Mouse (Mus musculus) embryonic facial prominence, embryonic 10.5 days (tissue): ENCODE measurements around the gene Dpf3. TPM values are rescaled to one million over a fixed set of nuclear protein-coding genes. Genes with fewer than 3 reads are reported as not detected.

Source experiments
- DNase-seq: peaks from one replicate; pipeline ENCODE4 v3.0.0-alpha.2; 2017; ENCODE audit warnings: low spot score
- H3K27ac ChIP-seq: fragments of 300-500 bp; sonication (generic); replicated peaks from 2 replicates; pipeline ENCODE4 v1.5.1; 2016; ENCODE audit warnings: mild to moderate bottlenecking
- H3K27me3 ChIP-seq: fragments of 300-500 bp; sonication (generic); replicated peaks from 2 replicates; pipeline ENCODE4 v1.6.1; 2016; ENCODE audit warnings: low read depth, mild to moderate bottlenecking; ENCODE audit not compliant: poor library complexity, severe bottlenecking
- H3K36me3 ChIP-seq: fragments of 300-500 bp; sonication (generic); replicated peaks from 2 replicates; pipeline ENCODE4 v1.6.1; 2016; ENCODE audit warnings: mild to moderate bottlenecking, moderate library complexity
- H3K4me1 ChIP-seq: fragments of 300-500 bp; sonication (generic); 2 replicates; pipeline ENCODE4 v1.6.1; 2016
- H3K4me3 ChIP-seq: fragments of 300-500 bp; sonication (generic); 2 replicates; pipeline ENCODE4 v1.5.1; 2016; ENCODE audit warnings: mild to moderate bottlenecking, moderate library complexity
- H3K9me3 ChIP-seq: fragments of 300-500 bp; sonication (generic); 2 replicates; pipeline ENCODE4 v1.6.1; 2016; ENCODE audit warnings: mild to moderate bottlenecking
- WGBS: fragments of 180-500 bp; shearing (Covaris S2); methylation state at CpG from one replicate; pipeline ENCODE4 v1.1.7; 2016; 5-methylcytosine and 5-hydroxymethylcytosine counted together
- polyA plus RNA-seq: library from polyadenylated mRNA; unstranded; fragments of >200 nt; fragmentation: Nextera tagmentation; extraction: Ambion mirVana; gene quantifications from 2 replicates; pipeline ENCODE4 v1.2.1, GENCODE M21; 2016

Gene Dpf3
- polyA plus RNA-seq, 1 experiment from 2014 or later: 2.8 TPM

DNA sequence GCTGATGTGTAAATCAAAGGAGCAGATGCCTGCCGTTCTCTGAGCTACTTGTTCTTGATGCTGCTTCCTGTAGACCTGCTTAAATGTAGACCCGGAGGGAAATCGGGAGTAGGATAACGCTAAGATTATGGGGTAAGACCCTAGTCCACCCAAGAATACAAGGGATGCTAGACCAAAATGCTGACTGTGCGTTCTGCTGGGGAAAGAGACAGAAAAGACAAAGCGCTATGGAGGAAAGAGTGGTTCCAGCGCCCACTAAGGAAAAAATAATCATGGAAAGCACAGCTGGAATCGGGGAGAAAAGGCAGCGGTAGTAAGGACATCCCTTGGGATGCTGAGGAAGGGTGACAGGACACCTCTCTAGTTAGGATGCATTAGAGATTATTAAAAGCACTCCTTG lies 174.7 kb downstream of the Dpf3 start:
- WGBS: 89% methylated on average over 9 of the region's 9 CpGs
- no peak for DNase-seq

DNA sequence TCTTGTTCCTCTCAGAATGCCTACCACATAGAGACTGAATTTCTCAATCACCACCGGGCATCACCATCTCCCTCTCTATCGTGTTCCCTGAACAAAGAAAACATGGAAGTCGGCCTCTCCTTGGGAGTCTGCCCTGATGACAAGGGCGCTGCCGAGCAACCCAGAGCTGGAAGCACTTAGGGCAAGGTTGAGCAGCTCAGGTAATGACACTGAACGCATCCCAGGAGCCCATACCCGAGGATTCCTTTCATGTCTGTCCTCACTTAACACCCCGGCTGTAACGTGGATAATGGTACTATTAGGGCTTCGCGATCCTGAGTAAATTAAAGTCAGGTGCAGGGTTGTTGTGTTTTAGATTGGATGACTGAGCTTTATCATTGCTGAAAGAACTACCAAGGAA lies 176.9 kb downstream of the Dpf3 start:
- 60% methylated on average over 11 of the region's 11 CpGs for WGBS
- no peaks in the 10 kb centered on the region for H3K36me3 ChIP-seq
- peaks cover 15% of the 10 kb centered on the region for H3K4me1 ChIP-seq
- peaks cover 11% of the 10 kb centered on the region for H3K27me3 ChIP-seq
- H3K27ac ChIP-seq: no peak overlapping the region
- DNase-seq: no peak
- H3K9me3 ChIP-seq: no peaks in the 10 kb centered on the region
- H3K4me3 ChIP-seq: no peak overlapping the region

More for the DNA sequence above, 174.7 kb downstream of the Dpf3 start:
- Histone ChIP-seq H3K4me1 (peaks cover 24% of the 10 kb centered on the region), H3K36me3 (no peaks in the 10 kb centered on the region), H3K9me3 (no peaks in the 10 kb centered on the region), H3K27me3 (peaks cover 11% of the 10 kb centered on the region), H3K4me3 (no peak overlapping the region), H3K27ac (no peak overlapping the region)

DNA sequence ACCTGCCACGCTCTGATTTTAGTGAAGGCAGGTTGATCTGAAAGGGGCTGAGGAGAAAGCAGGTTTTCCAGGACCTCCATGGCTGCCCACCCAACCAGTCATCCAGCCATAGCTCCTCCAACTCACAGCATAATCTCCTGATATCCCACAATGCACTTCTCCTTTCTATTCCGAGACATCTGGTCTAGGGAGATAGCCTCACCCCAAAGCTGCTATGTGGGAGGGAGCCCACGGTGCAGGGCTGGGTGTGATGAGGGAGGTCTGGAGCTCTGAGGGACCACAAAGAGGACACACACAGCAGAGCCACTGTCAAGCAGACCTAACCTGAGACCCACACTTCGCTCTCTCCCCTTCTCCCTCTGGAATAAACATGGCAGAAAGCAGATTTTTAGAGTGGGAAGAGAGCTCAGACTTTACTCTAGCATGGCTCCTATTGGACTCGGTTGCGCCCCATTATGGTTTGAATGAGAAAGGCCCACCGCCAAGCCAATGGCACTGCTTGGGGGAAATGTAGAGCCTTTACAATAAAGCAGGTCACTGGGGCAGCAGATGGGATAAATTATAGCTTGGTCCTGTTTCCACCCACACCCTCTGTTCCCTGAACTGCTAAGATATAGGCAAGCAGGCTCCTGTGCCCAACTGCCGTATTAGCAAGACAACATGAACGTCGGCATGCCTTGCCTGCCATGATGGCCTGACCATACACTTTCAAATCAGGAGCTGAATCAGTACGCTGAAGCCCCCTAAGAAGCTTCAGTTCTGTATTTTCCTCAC lies 178.3 kb downstream of the Dpf3 start:
- no peaks in the 10 kb centered on the region for H3K9me3 ChIP-seq
- no peak for DNase-seq
- 84% methylated on average over 11 of the region's 11 CpGs for WGBS
- peaks cover 2% of the 10 kb centered on the region; the same call in 1 of the 2 replicates for H3K27me3 ChIP-seq
- no peak overlapping the region for H3K27ac ChIP-seq
- peaks cover 15% of the 10 kb centered on the region for H3K4me1 ChIP-seq
- no peaks in the 10 kb centered on the region for H3K36me3 ChIP-seq
- H3K4me3 ChIP-seq: no peak overlapping the region

DNA sequence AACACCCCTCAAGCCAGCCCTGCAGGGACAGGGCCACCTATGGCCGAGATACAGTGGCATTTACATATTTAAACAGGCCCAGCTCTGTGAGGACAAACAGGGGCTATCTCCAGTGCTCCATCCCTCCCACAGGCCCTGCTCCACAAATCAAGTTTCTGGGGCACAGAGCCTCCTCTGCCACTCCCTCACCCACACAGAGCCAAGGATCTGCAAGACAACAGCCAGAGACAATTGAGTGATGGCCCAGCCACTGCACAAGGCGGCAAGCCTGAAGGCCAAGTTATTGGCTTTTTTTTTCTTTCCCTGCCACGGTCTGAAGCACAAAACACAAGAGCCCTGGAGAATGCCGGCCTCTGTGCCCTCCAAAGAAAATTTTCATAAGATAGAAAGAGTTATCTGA lies 178.9 kb downstream of the Dpf3 start:
- H3K27ac ChIP-seq: 0 out of 2 replicates have a peak overlapping the region, but pooled peaks have one; percentile 15
- WGBS: 65% methylated on average over 4 of the region's 4 CpGs

DNA sequence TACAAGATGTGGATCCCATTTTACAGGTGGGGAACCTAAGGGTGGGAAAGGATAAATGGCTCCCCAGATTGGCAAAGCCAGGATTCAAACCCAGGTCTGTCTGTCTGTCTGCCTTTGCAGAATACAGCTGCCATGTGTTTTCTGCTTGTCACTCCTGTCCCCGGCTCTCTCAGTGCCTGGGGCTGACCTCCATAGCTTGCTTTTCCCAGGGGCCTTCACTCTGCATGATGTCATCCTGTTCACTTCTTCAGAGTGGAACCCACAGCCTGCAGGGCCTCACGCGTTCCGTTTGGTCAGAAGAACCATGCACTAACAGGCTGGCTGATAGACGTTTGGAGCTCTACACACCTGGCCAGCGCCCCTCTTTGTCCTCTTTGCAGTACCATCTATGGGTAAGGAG lies 184.3 kb downstream of the Dpf3 start:
- Histone ChIP-seq H3K4me1 (peaks cover 32% of the 10 kb centered on the region), H3K27ac (peak overlapping the region; percentile 36; the same call in 1 of the 2 replicates), H3K27me3 (peaks cover 13% of the 10 kb centered on the region), H3K36me3 (no peaks in the 10 kb centered on the region), H3K9me3 (no peaks in the 10 kb centered on the region), H3K4me3 (no peak overlapping the region)
- DNase-seq: no peak
- 56% methylated on average over 6 of the region's 6 CpGs for WGBS

More for the DNA sequence above, 178.9 kb downstream of the Dpf3 start:
- Histone ChIP-seq H3K9me3 (no peaks in the 10 kb centered on the region), H3K4me1 (peaks cover 15% of the 10 kb centered on the region), H3K27me3 (no peaks in the 10 kb centered on the region), H3K36me3 (no peaks in the 10 kb centered on the region), H3K4me3 (no peak overlapping the region)
- no peak for DNase-seq

DNA sequence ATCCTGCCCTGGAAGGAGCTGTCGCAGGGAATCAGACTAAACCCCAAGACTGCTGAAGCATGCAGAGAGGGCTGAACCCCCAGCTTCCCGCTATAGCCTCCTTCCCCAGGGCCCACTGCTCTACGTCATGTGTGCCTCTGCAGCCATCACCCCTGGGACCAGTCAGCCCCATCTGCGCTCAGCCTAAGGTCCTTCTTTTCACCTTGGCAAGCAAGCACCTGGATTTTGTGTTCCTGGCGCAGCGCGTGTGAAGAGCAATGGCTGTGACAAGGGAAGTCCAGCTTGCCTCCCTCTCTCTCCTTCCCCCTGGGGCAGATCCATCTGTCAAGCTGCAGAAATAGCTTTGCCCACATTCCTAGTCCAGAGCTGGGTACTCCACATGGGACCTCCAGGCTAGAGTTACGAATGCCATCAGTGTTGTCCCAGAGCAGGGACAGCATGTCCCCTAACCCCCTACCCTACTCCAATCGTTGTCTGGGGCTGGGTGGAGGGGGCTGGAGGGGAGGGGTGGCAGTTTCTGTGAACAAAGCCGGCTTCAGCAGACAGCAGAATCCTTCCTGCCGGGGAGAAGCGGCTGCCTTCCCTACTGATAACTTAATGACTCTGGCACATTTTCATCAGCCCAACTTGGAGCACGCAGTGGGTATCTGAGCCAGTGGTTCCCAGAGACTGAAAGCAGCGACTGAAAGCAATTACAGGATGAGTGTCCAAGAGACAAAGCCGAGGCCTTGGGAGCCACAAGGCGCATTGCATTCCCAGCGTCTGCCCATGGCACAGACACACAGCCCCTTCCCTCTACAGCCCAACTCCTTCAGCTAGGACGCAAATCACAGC lies 185.0 kb downstream of the Dpf3 start:
- 21% methylated on average over 18 of the region's 18 CpGs for WGBS
- Histone ChIP-seq H3K27ac (peak overlapping the region; percentile 36; the same call in 1 of the 2 replicates), H3K4me3 (peak overlapping the region; percentile 30; the same call in 1 of the 2 replicates), H3K36me3 (no peaks in the 10 kb centered on the region), H3K9me3 (no peaks in the 10 kb centered on the region), H3K4me1 (peaks cover 32% of the 10 kb centered on the region), H3K27me3 (peaks cover 13% of the 10 kb centered on the region)
- peak; percentile 37 for DNase-seq

DNA sequence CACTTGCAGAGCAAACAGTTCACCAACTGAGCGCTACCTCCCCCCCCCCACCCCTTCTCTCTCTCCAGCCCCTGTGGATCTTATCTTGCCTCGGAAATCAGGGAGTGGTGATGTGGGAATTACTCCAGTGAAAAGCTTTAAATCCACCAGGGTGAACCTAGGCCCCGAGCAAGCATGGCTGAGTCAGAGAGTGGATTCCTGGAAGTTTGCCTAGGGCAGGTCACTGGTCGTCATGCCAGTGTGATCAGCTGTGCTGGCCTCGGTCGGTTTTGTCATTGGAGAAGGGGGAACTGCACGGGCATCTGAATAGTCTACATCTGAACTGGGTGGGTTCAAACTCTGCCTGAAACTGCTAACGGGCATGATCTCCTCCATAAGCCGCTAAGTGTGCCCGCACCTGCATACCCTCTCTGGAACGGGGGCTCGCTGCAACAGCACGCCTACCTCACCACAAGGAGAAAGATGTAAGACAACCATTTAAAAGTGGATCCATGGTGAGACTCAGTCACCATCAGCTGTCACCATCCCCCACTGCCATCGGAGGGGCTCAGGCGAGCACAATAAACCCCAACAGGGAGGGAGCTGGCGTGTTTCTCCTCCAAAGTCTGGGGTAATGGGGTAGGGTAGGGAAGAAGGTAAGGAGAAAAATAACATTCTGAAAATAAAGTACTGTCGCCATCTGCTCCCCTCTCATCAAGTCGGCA lies 185.7 kb downstream of the Dpf3 start:
- no peaks in the 10 kb centered on the region for H3K9me3 ChIP-seq
- no peak overlapping the region for H3K4me3 ChIP-seq
- H3K27me3 ChIP-seq: peaks cover 13% of the 10 kb centered on the region
- peaks cover 32% of the 10 kb centered on the region for H3K4me1 ChIP-seq
- H3K36me3 ChIP-seq: no peaks in the 10 kb centered on the region
- H3K27ac ChIP-seq: 0 out of 2 replicates have a peak overlapping the region, but pooled peaks have one; percentile 5
- WGBS: 62% methylated on average over 18 of the region's 18 CpGs
- no peak for DNase-seq

DNA sequence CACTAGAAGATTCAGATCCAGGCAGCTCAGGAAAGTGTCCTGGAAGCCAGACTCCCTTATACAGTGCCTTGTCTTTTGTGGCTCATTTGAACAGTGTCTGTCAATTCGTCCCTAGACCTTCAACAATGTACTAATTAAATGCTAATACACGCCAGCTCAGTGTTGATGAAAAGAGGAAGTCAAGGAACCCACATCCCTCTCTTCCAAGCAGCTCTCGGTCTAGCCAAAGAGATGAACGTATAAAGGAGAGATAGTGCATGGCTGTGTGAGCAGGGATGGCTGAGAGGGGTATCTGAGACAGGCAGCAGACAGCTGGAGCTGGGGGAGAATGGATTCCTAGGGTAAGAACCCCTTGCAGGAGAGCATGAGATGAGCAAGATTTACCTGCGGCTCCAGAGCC lies 189.2 kb downstream of the Dpf3 start:
- Histone ChIP-seq H3K27me3 (peaks cover 12% of the 10 kb centered on the region), H3K9me3 (no peaks in the 10 kb centered on the region), H3K36me3 (no peaks in the 10 kb centered on the region), H3K4me3 (no peak overlapping the region), H3K27ac (no peak overlapping the region; the same call in 1 of the 2 replicates), H3K4me1 (peaks cover 35% of the 10 kb centered on the region)
- WGBS: 81% methylated on average over 5 of the region's 5 CpGs
- DNase-seq: no peak

DNA sequence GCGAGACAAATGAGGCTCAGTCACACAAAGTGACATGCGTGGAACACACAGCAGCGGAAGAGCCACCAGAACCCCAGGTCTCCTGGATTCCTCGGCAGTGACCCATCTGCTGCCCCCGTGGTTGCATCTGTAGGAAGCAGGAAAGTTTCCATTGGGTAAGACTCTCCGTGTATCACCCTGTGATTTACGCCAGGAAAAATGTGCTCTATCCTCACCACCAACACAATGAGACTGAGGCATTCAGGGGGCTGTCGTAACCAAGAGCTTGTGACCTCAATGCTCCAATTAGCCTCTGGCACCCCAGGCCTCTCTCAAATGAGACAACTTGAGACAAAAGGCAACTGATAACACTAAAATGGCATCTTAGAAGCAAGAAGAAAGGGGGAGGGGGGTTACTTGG lies 192.5 kb downstream of the Dpf3 start:
- Histone ChIP-seq H3K9me3 (no peaks in the 10 kb centered on the region), H3K27ac (no peak overlapping the region), H3K36me3 (no peaks in the 10 kb centered on the region), H3K4me3 (no peak overlapping the region), H3K4me1 (peaks cover 16% of the 10 kb centered on the region), H3K27me3 (no peaks in the 10 kb centered on the region)
- WGBS: 58% methylated on average over 8 of the region's 8 CpGs
- no peak for DNase-seq

DNA sequence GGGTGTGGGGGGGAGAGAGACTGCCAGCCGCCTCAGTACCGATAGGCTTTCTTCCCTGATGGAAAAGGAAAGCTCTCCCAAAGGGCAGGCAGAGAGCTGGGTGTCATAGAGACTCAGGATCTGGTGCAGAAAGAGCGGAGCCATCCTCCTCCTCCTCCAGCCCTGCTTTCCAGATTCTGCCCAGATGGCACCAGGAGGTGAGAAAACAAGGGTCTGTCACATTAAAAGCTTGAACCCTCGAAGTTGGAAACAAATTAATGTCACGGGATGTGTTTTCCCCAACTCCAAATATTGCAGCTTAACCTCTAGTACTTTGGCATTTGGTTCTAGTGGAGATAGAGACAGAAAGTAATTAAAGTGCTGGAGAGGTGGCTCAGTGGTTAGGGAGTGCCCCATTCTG lies 195.6 kb downstream of the Dpf3 start:
- H3K4me3 ChIP-seq: no peak overlapping the region
- no peaks in the 10 kb centered on the region for H3K9me3 ChIP-seq
- no peak for DNase-seq
- no peaks in the 10 kb centered on the region for H3K36me3 ChIP-seq
- no peaks in the 10 kb centered on the region for H3K27me3 ChIP-seq
- WGBS: 83% methylated on average over 5 of the region's 5 CpGs
- H3K4me1 ChIP-seq: peaks cover 7% of the 10 kb centered on the region
- H3K27ac ChIP-seq: no peak overlapping the region

DNA sequence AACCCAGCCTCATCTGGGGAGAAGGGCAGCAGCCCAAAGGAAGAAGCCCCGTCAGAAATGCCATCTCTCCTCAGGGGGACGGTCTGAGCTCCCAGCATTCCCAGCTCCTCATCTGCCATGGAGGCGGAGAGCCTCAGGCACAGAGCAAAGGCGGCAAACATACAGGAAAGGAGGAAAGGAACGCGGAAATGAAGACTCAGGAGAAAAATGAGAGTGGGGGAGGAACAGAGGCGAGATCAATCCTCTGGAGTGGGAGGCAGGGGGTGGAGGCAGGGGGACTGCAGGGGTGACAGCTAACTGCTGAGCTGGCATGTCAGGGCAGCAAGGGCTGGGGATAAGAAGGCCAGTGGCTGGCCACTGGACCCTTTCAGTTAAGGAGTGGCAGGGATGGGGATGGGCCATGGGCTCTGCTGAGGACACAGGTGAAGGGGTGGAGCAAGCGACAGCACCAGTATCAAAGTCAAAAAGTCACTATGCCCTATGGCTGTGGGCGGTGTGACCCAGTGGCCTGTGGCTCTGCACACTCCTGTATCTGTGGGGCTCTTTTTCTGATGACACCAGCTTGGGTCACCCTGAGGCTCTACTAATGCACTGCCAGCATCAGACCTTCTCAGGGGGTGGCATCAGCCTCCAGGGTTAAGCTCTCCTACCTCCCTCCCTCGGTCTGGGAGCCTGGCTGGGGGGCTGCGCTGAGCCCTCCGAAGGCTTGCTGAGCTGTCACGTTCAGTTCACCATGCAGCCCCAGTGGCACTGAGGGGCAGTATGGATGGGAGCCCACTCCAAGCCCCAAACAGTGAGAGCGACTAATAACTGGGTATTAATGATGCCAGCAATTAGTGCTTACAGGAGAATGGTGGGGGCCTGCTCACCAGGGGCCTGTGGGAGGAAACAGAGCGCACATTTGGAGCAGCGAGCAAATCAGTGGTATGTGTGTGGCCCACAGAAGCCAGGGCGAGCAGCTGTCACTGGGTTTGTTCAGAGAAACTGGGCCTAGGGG lies 200.7 kb downstream of the Dpf3 start:
- 64% methylated on average over 17 of the region's 17 CpGs for WGBS
- DNase-seq: no peak
- Histone ChIP-seq H3K9me3 (no peaks in the 10 kb centered on the region), H3K4me1 (peaks cover 10% of the 10 kb centered on the region), H3K27ac (peak overlapping the region; percentile 57; the same call in 1 of the 2 replicates), H3K36me3 (no peaks in the 10 kb centered on the region), H3K27me3 (no peaks in the 10 kb centered on the region), H3K4me3 (no peak overlapping the region)
